Mouse (Mus musculus): ENCODE results near the gene Serpinf1. TPM values are rescaled to one million over a fixed set of nuclear protein-coding genes. Genes with fewer than 3 reads are reported as not detected.
A peak's percentile ranks its signal among the peaks of the same experiment; 100 is the strongest.

Gene Serpinf1
- total RNA-seq, 1 experiment, result 20.3 TPM

DNA sequence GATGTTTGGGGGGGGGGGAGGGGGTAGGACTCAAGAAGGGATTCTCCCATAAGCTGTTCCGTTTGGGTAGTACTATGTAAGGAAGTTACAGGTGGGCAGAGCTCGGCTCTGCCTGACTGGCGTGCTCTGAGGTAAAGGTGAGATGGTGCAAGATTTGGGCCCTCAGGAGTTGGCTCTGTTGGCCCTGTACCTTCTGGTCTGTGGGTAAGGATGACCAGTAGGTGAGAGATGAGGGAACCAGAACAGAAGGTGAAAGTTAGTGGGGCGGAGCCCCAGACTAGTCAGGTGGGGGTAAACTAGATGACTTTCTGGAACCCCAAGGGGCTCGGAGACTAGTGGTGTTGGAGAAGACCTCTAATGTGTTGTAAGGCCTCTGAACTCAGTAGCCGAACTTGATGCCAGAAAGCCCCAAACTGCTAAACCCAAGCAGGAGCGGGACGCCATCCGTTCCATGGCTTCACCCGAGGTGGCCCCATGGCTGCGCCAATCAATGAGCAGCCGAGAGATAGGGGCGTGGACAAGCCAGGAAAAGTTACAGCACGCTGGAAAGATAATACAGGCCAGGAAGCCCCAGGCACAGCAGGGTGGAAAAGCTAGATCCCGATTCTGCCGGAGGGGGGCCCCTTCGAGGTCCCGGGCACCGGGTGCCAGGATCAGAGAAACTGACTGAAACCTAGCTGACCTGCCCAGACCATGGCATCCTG, 45.2 kb upstream of the Serpinf1 start:
- Histone ChIP-seq H3K4me1 (ENCODE audit: control insufficient read depth in 2 of 2, insufficient read depth in 2 of 2, low read length in 2 of 2, poor library complexity in 1 of 2) (peaks cover 6% of the 10 kb centered on the region in 2 experiments; a peak in 3 of 4 replicates), H3K9ac (ENCODE audit: insufficient read depth, low read depth, low read length, poor library complexity, severe bottlenecking) (peak overlapping the region; percentile 66), H3K4me3 (ENCODE audit: insufficient read depth in 1 of 2, low read depth in 1 of 2, low read length in 2 of 2, poor library complexity in 1 of 2, severe bottlenecking in 1 of 2) (peak overlapping the region; percentile 49 to 58), H3K36me3 (ENCODE audit: control insufficient read depth, insufficient read depth, low read length, poor library complexity, severe bottlenecking) (no peaks in the 10 kb centered on the region; the same call in 1 of the 2 replicates), H3K9me3 (ENCODE audit: control insufficient read depth, insufficient read depth, low read depth, low read length) (no peaks in the 10 kb centered on the region), H3K27ac (ENCODE audit: insufficient read depth, low read depth, low read length, poor library complexity, severe bottlenecking) (peak overlapping the region; percentile 18; the same call in 1 of the 2 replicates)
- in situ Hi-C loops (cut with MboI; ENCODE audit: low sequenced_read_pairs in 2 of 2, unreplicated experiment in 2 of 2), result no loop called here
- no peak for TF ChIP-seq MAFK (IDR thresholded peaks at IDR 0.05; ENCODE audit: insufficient read depth, low read depth, low read length)
- TF ChIP-seq HCFC1 (IDR thresholded peaks at IDR 0.05; ENCODE audit: borderline replicate concordance, insufficient read depth, low read length), result no peak
- no peak for TF ChIP-seq CHD2 (IDR thresholded peaks at IDR 0.05; ENCODE audit: low read depth, low read length)
- TF ChIP-seq ZNF384 (IDR thresholded peaks at IDR 0.05; ENCODE audit: low read depth, low read length), result no peak
- no peak for TF ChIP-seq ZC3H11A (IDR thresholded peaks at IDR 0.05; ENCODE audit: borderline replicate concordance, low read depth, low read length)
- DNase-seq (ENCODE audit: low read depth, low spot score), result no peak

DNA sequence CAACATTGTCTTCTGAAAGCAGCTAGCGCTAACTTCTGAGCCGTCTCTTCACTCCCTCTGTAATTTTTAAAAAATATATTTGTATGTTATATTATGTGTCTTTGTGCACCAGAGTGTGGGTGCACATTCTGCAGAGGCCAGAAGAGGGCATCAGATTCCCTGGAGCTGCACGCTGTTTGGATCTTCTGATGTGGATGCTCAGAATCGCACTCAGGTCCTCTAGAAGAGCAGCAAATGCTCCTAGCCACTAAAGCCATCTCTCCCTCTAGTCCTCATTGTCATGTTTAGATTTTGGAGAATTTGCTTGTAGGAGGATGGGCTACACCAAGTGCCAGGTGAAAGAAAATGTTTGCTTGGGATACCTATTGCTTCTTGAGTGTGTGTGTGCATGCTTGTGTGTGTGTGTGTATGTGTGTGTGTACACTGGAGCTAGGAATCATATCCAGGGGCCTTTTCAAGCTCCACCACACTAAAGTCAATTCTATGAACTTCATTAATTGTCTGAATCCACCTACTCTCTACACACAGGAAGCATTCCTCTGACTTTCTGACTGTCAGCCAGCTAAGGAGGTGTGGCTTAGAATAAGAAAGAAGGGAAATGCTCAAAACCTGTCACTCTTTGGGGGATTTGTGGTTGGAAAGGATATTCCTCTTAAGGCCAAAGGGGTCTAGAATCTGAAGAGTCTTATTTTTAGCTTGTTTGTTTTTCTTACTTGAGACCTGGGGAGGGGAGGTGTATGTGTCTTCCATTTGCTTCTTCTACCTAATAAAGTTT, 44.4 kb upstream of the Serpinf1 start:
- TF ChIP-seq ZNF384 (IDR thresholded peaks at IDR 0.05; ENCODE audit: low read depth, low read length) (no peak), HCFC1 (IDR thresholded peaks at IDR 0.05; ENCODE audit: borderline replicate concordance, insufficient read depth, low read length) (no peak), CHD2 (IDR thresholded peaks at IDR 0.05; ENCODE audit: low read depth, low read length) (no peak), ZC3H11A (IDR thresholded peaks at IDR 0.05; ENCODE audit: borderline replicate concordance, low read depth, low read length) (no peak), MAFK (IDR thresholded peaks at IDR 0.05; ENCODE audit: insufficient read depth, low read depth, low read length) (no peak)
- H3K4me1 ChIP-seq (ENCODE audit: control insufficient read depth in 2 of 2, insufficient read depth in 2 of 2, low read length in 2 of 2, poor library complexity in 1 of 2), result peaks cover 4 to 8% of the 10 kb centered on the region in 2 experiments; a peak in 3 of 4 replicates
- H3K9ac ChIP-seq (ENCODE audit: insufficient read depth, low read depth, low read length, poor library complexity, severe bottlenecking), result no peak overlapping the region
- in situ Hi-C loops (cut with MboI; ENCODE audit: low sequenced_read_pairs in 2 of 2, unreplicated experiment in 2 of 2), result no loop called here
- no peak overlapping the region for H3K4me3 ChIP-seq (ENCODE audit: insufficient read depth in 1 of 2, low read depth in 1 of 2, low read length in 2 of 2, poor library complexity in 1 of 2, severe bottlenecking in 1 of 2)
- no peak for DNase-seq (ENCODE audit: low read depth, low spot score)
- H3K27ac ChIP-seq (ENCODE audit: insufficient read depth, low read depth, low read length, poor library complexity, severe bottlenecking), result no peak overlapping the region
- H3K36me3 ChIP-seq (ENCODE audit: control insufficient read depth, insufficient read depth, low read length, poor library complexity, severe bottlenecking), result no peaks in the 10 kb centered on the region; the same call in 1 of the 2 replicates
- no peaks in the 10 kb centered on the region for H3K9me3 ChIP-seq (ENCODE audit: control insufficient read depth, insufficient read depth, low read depth, low read length)

DNA sequence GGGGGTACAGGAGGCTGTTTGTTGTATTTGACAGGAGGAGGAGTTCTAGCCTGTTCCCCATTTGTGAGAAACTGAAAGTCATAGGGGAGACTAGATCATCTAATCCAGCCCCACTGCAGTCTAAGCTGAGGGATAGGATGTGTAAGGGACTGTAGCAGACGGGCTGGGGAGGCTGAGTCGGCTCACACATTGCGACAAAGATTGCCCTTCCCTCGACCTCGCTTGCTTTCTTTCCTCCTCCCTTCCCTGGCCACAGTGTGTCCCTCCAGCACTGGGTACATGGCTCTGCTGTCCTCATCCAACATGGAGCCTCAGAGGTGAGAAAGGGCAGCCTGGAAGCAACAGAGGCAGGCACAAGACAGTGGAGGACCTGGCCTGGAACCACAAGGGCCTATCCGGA, 42.5 kb upstream of the Serpinf1 start:
- Histone ChIP-seq H3K9me3 (ENCODE audit: control insufficient read depth, insufficient read depth, low read depth, low read length) (no peaks in the 10 kb centered on the region), H3K4me1 (ENCODE audit: control insufficient read depth in 2 of 2, insufficient read depth in 2 of 2, low read length in 2 of 2, poor library complexity in 1 of 2) (peaks cover 4 to 8% of the 10 kb centered on the region in 2 experiments; a peak in 3 of 4 replicates), H3K36me3 (ENCODE audit: control insufficient read depth, insufficient read depth, low read length, poor library complexity, severe bottlenecking) (no peaks in the 10 kb centered on the region; the same call in 1 of the 2 replicates), H3K27ac (ENCODE audit: insufficient read depth, low read depth, low read length, poor library complexity, severe bottlenecking) (no peak overlapping the region), H3K9ac (ENCODE audit: insufficient read depth, low read depth, low read length, poor library complexity, severe bottlenecking) (no peak overlapping the region), H3K4me3 (ENCODE audit: insufficient read depth in 1 of 2, low read depth in 1 of 2, low read length in 2 of 2, poor library complexity in 1 of 2, severe bottlenecking in 1 of 2) (no peak overlapping the region)
- in situ Hi-C loops (cut with MboI; ENCODE audit: low sequenced_read_pairs in 2 of 2, unreplicated experiment in 2 of 2), result no loop called here
- DNase-seq (ENCODE audit: low read depth, low spot score), result no peak
- TF ChIP-seq ZC3H11A (IDR thresholded peaks at IDR 0.05; ENCODE audit: borderline replicate concordance, low read depth, low read length) (no peak), HCFC1 (IDR thresholded peaks at IDR 0.05; ENCODE audit: borderline replicate concordance, insufficient read depth, low read length) (no peak), MAFK (IDR thresholded peaks at IDR 0.05; ENCODE audit: insufficient read depth, low read depth, low read length) (no peak), ZNF384 (IDR thresholded peaks at IDR 0.05; ENCODE audit: low read depth, low read length) (no peak), CHD2 (IDR thresholded peaks at IDR 0.05; ENCODE audit: low read depth, low read length) (no peak)

DNA sequence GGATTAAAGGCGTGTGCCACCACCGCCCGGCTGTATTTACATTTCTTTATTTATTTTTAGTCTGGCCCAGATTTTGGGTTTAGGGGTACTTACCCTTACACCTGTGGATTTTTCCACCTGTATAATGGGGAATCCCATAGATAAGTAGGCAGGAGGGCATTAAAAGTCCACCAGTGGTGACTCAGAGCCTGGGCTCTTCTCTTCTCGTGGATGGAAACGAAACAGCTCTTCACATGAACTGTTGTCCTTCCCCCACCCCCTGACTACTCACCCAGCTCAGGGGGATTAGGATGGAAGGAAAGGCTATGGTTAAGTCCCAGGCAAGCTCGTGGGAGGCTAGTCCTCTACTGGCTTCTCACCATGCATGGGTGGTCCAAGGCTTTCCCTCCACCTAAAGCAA, 41.9 kb upstream of the Serpinf1 start:
- H3K27ac ChIP-seq (ENCODE audit: insufficient read depth, low read depth, low read length, poor library complexity, severe bottlenecking), result no peak overlapping the region
- no peak for DNase-seq (ENCODE audit: low read depth, low spot score)
- in situ Hi-C loops (cut with MboI; ENCODE audit: low sequenced_read_pairs in 2 of 2, unreplicated experiment in 2 of 2), result no loop called here
- no peaks in the 10 kb centered on the region; the same call in 1 of the 2 replicates for H3K36me3 ChIP-seq (ENCODE audit: control insufficient read depth, insufficient read depth, low read length, poor library complexity, severe bottlenecking)
- TF ChIP-seq ZNF384 (IDR thresholded peaks at IDR 0.05; ENCODE audit: low read depth, low read length) (no peak), MAFK (IDR thresholded peaks at IDR 0.05; ENCODE audit: insufficient read depth, low read depth, low read length) (no peak), ZC3H11A (IDR thresholded peaks at IDR 0.05; ENCODE audit: borderline replicate concordance, low read depth, low read length) (no peak), CHD2 (IDR thresholded peaks at IDR 0.05; ENCODE audit: low read depth, low read length) (no peak), HCFC1 (IDR thresholded peaks at IDR 0.05; ENCODE audit: borderline replicate concordance, insufficient read depth, low read length) (no peak)
- H3K4me1 ChIP-seq (ENCODE audit: control insufficient read depth in 2 of 2, insufficient read depth in 2 of 2, low read length in 2 of 2, poor library complexity in 1 of 2), result peaks cover 4 to 11% of the 10 kb centered on the region in 2 experiments; a peak in 3 of 4 replicates
- H3K9ac ChIP-seq (ENCODE audit: insufficient read depth, low read depth, low read length, poor library complexity, severe bottlenecking), result no peak overlapping the region
- no peaks in the 10 kb centered on the region for H3K9me3 ChIP-seq (ENCODE audit: control insufficient read depth, insufficient read depth, low read depth, low read length)
- H3K4me3 ChIP-seq (ENCODE audit: insufficient read depth in 1 of 2, low read depth in 1 of 2, low read length in 2 of 2, poor library complexity in 1 of 2, severe bottlenecking in 1 of 2), result no peak overlapping the region
